Mouse (Mus musculus): ENCODE measurements at regions not wholly inside any gene's neighbourhood (a gene's known extent, or its start where the extent isn't known, plus 50 kb on each side); places are given as distances from the start of the nearest gene placed in this dataset.

GRCm38 (mm10) chr5:18087919-18088445 lies 125.6 kb downstream of the Gnat3 start:
- TF ChIP-seq CTCF (IDR thresholded peaks at IDR 0.05; ENCODE audit: low read depth, low read length) (peak; percentile 28; the same call in 1 of the 2 replicates), TAL1 (conservative IDR thresholded peaks at IDR 0.05; ENCODE audit: low read depth, low read length) (no peak), GATA1 (IDR thresholded peaks at IDR 0.05; ENCODE audit: borderline replicate concordance, low read length) (no peak)
